Mouse (Mus musculus) spleen, postnatal 4 days (tissue): Measurements from ENCODE around the gene Doc2a.

Source experiments
- DNase-seq, 2 experiments: peaks; one replicate each; pipeline ENCODE4 v3.0.0; 2022; ENCODE audit warnings: low spot score in 2 of 2

Doc2a gene

DNA sequence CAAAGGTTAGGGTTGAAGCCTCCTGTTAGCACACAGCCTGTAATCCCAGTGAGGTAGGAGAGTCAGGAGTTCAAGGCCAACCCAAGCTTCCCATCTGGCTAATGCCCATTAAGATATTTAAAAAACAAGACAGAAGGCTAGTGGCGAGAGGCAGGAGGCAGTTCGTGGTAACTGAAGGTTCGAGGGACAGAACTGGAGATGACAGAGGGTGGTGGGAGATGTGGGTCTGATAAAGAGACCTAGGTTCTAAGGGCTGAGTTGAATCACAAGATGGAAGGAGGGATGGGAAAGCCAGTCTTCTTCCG lies at the start of gene Doc2a:
Gene Doc2a, plus strand, starts transcription at position 301 of the 305 bp plus-strand sequence.
- DNase-seq: no peak

DNA sequence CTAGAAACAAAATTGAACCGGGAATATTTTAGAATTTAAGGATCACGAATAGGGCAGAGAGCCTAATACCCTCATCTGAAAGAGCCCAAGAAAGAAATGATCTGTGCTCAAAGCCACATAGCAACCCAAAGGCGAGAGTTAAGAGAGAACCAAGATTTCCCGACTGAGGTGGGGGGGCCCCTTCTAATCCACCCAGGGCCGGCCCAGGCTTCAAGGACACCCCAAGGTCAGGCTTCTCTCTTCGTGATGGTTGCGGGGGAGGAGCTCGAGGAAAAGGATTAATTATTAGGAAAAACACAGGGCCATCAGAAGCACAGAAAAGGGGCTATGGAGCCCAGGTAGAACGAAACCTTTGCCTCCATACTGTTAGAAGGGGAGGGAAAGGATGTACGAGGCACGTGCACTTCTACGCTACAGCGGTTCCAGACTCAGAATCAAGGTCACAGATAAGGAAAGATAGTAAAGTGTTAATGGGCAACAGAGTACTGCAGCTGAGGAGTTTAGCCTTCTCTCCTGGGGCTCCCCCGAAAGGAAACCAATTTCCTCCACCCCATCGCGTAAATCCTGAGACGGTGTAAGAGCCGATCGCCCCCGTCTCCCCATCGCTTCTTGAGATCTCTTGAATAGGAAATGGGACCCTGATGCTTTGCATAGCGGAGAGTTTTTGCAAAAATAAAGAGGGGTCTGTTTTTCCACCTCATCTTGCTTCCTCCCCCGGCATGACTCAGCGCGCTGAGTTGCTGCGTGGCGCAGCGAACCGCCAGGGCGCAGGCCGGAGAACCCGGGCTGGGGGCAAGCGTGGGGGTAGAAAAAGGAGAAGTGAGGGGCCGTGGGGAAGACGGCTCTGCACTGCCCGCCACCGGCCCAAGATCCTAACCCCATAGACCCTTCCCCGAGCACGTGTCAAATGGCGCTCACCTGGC lies 48.8 kb upstream of the Doc2a start:
- DNase-seq: peak; percentile 62 to 82

DNA sequence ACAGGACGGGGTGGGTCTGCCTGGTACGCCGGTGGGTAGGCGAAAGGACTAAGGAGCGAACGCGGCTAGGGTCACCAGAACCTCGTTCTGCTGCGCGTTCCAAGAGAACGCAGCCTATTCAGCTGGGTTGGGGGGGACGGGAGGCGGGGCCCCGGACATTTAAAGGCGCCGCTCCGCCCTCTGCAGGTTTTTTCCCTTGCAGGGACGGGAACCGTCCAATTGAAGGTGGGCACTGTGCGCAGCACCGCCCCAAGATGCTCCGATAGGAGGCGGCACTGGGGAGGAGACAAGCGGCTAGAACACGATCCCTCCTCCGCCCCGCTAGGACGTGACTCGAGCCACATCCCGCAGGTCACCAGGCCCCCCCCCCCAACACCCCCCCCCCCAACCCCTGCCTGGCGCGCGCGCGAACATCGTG lies 48.2 kb upstream of the Doc2a start:
- peak; percentile 94 to 95 for DNase-seq

DNA sequence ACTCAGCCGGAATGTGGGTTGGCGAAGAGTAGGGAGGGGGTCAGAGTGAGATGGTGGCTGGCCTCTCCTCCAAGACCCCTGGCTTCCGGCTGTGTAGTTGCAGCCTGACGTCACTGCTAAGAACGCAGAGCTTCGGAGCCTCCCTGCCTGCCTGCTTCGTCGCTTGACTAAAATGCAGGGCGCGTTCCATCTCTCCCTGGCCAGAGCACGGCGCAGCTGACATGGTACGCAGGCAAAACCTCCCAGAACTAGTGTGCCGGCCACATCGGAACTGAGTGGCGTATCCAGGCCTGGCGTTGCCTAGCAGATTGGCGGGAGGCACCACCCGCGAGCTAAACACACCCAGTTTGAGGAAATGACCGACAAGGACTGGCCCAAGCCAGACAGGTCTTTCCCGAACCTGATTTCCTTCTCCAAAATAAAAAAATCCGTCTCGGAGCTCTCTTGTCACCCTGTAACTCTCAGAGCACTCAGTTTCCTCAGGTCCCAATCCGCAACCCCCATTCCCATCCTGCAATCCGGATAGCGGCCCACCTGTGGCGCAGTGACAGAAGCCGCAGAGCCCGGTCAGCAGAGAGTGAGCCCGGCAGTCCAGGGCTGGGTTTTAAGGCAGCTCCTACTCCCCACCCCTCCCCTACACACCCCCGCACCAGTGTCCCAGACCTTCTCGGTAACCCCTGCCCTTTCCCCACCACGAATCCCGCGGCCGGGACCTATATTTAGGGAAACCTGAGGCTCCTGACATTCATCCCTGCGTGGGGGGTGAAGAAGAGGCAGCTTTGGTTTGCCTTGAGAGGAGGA lies 47.5 kb upstream of the Doc2a start:
- DNase-seq: no peak

DNA sequence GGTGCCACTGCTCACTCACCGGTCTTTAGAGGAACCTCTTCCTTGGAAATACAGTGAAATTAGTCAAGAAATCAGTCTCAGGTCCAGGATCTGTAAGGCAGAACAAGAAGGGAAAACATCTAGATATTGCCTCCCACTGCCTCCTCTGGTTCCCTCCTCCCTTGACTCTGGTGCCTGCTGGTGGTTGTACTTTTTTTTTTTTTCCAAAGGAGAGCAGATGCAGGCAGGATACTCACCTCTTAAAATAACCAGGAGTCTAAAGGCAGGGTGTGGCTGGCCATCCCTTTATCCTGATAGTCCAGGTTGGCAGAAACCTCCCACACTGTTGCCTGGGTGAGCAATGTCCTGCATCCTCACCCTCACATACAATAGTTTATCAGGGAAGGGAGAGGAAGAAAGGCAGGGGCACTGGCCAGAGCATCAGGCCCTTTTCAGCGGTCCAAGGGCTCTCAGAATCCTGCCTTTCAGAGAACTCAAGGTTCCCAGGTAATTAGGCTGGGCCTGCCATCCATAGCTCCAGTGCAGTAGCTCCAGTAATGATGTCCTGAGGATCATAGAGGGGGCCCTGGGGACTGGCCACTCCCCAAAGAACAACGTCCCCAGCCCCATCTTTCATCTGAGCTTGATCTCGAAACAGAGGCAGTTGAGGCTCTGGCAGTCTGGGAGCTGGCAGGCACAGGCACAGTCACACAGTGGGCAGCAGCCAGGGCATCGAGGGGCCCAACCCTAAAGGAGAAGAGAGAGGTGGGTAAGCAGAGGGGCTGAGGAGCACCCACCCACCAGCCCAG lies 46.8 kb upstream of the Doc2a start:
- no peak for DNase-seq

DNA sequence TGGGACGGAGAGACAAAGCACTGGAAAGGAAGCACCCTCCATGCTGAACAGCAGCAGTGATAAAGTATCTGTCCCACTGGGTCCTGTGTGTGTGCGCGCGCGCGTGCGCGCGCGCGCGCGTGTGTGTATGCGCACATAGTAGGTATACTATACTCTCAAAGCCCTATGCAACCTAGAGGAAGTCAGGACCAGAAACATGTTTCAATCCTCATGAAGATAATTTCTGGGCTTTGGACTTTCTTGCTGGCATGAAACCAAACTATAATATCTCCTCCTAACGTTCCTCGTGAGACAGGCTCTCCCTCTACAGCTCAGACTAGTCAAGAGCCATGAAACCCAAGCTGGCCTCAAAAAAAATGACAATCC lies 46.2 kb upstream of the Doc2a start:
- DNase-seq: no peak

DNA sequence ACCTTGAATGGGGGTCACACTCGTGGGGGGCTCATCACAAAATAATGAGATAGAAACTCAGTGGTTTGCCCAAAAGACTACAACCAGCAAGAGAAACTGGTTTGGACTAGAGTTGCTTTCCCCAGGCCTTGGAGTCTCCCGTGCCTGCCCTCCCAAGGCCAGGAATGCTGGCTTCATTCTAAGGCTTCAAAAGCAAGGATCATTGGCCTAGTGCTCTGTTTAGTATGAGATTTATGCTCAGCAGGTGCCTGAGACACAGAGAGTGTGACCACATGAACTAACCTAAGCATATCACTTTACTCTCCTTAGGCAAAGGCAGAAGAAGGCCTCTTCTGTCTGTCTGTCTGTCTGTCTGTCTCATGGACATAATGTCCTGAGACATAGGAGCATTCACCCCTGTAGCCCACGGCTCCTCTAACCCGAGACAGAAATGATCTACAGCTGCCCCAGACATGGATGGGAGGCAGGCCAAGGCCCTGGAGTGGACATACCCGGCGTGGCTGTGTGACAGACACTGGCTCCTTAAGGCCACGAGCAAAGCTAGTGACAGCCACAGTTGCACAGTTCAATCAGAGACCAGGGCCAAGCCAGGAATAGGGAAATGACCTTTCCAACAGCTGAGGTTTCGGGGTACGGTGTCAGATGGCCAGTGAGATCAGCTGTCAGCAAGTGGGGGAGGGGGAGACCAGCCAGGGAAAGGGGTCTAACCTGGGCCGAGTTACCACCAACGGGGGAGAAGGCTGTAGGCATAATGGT lies 44.9 kb upstream of the Doc2a start:
- no peak for DNase-seq

DNA sequence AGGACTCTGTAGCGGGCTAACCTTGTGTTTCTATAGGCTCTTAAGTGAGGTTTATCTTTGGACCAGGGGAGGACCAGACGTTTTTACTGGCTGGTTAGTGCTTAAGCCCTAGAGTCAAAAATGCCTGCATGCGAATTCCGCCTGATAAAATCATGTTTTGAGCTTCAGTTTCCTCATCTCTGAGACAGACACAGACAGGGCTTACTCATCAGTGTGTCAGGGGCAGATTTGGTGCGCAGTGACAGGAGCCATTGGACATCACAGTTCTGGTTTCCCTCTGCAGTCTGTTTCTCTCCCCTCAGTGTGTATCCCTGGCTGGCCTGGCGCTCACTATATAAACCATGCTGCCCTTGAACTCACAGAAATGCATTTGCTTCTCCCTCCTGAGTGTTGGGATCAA lies 44.0 kb upstream of the Doc2a start:
- no peak for DNase-seq

DNA sequence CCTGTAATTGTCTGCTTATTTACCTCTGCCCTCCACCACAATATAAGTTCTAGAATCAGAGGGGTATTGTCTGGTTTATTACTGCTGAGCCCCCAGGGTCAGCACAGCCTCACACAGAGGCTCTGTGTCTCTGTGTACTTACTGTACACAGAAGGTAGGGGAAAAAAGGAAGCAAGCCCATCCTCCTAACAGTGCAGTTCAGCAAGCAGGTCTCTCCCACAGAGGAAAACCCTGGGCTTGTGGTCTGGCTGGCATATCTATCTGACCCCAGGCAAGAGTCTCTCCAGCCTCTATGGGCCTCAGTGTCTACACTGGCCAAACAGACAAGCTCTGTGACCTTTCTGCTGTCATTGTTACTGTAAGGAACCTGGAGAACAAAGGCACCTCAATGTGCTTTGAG lies 43.5 kb upstream of the Doc2a start:
- no peak for DNase-seq

DNA sequence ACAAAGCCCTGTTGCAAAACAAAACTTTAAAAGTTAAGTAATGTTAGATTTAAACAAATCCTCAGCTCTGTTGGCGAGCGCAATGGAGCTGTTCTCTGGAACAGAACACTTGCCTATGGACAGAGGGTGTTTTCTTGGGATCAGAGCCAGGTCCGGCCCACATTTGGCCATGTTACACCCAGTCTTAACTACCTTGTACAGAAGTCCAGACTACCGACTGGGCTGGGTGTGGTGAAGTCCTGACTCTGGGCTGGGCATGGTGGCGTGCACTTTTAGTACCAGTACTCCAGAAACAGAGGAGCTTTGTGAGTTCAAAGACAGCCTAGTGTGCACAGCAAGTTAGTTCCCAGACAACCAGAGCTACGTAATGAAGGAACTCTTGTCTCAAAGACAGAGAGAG lies 40.3 kb upstream of the Doc2a start:
- no peak for DNase-seq

DNA sequence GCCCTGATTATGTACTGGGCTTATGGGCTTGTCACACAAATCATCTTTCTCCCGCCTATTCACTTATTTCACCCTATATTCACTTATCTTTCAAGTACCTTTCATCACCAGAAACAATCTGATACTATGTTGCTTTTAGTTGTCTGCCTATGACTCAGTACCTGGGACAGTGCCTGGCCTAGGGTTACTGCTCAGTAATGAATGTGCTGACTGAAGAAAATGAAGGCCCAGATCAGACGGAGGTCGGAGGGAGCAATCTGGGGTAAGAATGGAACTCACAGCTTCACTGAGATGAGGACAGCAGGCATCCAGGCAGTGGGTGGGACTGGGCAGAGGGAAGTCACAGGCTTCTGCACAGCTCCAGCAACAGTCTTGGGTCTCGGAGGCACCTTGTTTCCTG lies 39.8 kb upstream of the Doc2a start:
- no peak for DNase-seq

DNA sequence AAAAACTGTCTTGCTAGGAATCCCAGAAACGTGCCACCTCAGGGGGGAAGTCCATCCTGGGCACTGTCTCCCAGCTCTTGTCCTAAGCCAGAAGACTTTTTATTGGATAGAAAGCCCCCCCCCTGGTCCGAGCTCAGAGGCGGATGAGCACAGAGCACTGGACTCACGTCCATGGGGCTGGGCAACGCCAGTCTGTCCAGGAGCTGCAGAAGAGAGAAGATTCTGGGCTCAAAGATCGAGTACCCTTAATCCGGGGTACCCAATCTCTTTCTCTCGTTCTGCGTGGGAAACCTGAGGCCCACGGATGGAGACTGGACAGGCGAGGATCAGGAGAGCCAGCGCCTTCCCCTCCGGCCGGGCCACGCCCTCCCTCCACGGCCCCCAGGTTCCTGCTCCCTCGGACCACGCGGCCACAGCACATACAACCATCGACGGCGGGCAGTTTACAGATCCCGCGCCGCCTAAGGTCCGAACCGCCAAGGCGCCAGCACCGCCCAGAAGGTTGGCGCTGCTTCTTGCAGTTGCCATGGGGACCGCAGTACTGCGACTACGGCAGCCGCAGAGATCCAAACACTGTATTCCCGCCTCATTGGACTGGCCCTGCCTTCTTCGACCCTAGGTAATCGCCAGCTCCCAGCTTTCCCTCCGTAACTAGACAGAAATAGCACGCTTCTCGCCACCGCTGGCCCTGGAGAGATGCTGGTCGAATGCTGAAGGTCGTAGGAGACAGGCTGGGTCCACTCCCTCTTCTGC lies 38.3 kb upstream of the Doc2a start:
- DNase-seq: peak; percentile 77 to 84

DNA sequence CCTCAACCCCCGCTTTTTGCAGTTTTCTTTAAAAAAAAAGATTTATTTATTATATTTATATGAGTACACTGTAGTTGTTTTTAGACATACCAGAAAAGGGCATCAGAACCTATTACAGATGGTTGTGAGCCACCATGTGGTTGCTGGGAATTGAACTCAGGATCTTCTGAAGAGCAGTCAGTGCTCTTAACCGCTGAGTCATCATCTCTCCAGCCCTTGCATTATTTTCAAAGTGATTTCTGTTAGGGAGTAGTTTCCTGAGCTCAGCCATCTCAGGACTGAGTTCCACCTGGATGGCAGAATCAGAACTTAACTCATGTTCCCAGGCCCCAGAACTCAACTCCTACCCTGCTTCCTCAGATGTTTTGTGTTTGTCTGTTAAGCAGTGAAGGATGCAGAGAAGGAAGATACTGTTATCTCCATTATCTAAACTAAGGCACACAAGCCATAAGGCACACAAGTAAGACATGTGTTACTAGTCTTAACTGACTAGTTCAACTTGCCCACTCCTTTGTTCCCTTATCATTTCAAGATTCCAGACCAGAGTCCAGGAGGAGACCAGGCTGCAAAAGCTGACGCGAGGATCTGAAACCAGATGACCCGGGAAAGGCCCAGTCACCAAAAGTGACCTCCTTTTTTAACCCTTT lies 37.4 kb upstream of the Doc2a start:
- no peak for DNase-seq

DNA sequence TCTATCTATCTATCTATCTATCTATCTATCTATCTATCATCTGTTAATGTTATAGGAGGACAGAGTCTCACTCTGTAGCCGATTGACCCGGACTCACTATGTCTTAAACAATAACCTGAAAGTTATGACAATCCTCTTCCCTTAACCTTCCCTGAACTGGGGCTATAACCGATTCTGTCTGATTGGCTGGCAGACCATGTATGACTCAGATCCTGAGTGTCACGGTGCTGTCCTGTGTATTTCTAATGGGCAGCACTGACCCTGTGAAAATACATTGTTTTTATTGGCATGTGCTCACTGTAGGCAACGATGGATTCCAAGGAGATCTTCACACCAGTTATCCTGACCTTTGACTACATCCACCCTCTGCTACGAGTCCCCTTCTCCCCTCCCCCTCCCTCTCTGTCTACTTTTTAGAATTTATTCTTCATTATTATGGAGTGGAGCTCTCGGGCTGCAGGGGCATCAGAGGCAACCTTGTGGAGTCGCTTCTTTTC lies 31.4 kb upstream of the Doc2a start:
- no peak for DNase-seq

DNA sequence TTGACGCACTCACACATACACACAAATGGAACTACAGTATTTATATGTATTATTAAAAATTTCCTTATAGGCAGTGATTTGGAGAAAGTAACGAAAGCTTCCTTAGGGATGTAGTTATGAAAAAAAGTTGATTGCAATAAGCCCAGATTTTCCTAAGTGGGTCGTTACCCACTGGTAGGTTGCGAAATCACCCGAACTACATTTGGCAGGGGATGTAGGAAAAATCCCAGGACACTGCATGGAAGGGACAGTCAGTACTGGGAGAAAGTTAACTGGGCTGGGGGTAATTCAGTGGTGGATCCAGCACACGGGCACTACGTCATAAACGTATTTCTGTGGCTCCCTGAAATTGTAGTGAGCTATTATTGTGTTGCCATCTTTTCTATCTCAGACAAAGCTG lies 30.7 kb upstream of the Doc2a start:
- no peak for DNase-seq

DNA sequence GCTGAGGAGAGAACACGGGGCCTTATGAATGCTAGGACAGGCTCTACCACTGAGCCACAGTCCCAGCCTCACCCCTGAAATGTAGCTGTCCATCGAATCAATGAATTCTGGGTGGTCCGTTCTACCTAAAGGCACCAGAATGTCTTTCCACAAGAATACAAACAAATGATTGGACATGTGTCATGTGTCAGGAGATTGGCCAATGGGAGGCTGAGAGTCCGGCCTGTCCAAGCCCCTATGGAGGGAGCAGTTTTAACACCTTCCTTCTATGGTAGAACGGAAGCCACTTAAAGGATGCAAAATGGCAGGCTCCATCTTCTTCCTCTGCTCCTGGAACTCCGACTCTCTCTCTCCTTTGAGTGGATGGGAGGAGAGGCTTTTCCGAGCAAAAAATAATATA lies 29.6 kb upstream of the Doc2a start:
- no peak for DNase-seq

DNA sequence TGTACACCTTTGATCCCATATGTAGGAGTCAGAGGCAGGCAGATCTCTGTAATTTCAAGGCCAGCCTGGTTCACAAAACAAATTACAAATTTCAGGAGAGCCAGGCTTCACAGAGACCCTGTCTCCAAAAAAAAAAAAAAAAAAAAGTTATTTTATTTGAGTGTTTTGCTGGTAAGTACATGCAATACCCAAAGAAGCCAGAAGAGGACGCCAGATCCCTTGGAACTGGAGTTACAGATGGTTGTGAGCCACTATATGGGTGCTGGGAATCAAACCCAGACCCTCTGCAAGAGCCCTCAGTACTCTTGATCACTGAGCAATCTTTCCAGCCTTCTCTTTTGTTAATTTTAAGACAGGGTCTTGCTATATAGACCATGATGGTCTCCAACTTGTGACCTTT lies 28.4 kb upstream of the Doc2a start:
- DNase-seq: no peak

DNA sequence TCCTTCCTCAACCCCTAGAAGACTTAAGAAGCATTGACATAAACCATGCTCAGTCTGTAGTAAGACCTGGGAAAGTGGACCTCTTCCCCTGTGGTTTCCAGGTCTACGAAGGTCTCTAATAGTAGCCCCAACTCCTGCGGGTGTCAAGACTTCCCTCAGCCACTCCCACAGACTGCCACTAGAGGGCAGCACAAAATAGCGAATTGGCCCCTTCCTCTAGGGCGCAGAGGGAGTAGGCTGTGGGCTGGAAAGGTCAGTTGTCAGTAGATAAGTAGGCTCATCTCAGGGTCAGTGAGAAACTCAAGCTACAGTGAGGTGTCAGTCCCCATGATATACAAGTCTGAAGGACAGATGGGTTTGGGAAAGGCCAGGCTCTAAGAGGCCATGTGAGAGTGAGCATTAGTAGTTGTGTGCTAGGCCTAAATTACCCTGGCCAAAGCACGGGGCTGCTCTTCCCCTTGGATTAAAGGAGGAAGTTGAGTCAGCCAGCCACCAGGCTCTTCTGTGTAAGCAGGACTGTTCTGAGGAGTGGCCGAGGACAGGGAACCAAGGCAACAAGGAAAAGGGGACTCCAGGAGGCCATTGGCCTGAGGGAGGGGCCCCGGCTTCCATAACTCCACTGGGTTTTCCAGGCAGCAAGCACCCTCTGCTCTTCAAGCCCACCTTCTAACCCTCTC lies 25.2 kb upstream of the Doc2a start:
- DNase-seq: peak; percentile 76 to 93

DNA sequence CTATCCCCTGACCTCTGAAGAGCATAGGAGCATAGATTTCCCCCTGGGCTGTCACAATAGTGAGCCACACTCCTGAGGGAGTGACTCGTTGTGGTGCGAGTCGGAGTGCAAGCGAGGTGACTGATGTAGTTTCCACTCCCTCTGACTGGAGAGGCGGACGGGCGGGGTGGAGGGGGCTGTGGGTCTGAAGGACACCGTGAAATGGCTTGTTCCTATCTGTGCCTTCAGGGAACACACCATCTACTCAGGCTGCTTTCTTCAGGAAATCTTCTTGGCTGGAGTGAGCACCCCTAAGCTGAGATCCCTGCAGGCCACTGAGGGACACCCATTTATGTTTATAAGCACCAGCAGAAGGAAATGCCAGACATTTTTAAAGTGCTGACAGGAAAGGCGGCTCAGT lies 24.5 kb upstream of the Doc2a start:
- no peak for DNase-seq
